Mouse (Mus musculus) CH12.LX (cell line): ENCODE measurements around the gene Fancd2. TPM values are rescaled to one million over a fixed set of nuclear protein-coding genes. Genes with fewer than 3 reads are reported as not detected.

ENCODE experiments used
- DNase-seq: peaks from one replicate; pipeline ENCODE4 v3.0.0-alpha.2; 2013; ENCODE audit errors: extremely low read depth
- H3K27ac ChIP-seq: 2 replicates; pipeline ENCODE4 v1.5.1; 2012; ENCODE audit warnings: low read depth, mild to moderate bottlenecking, control low read depth, moderate library complexity; ENCODE audit not compliant: insufficient read depth
- H3K27me3 ChIP-seq: replicated peaks from 2 replicates; pipeline ENCODE3; 2012; ENCODE audit warnings: inconsistent platforms
- H3K36me3 ChIP-seq, 2 experiments: replicated peaks in 1 of 2; 2 replicates each; pipeline versions ENCODE3 to v1.6.1; 2012; ENCODE audit warnings: inconsistent platforms in 1 of 2, low read length in 1 of 2, mild to moderate bottlenecking in 1 of 2, mixed read lengths in 1 of 2, moderate library complexity in 1 of 2; ENCODE audit not compliant: control insufficient read depth in 1 of 2, insufficient read depth in 1 of 2
- H3K4me1 ChIP-seq, 2 experiments: 2 replicates each; pipeline ENCODE4 v1.6.1; 2012; ENCODE audit warnings: inconsistent platforms in 1 of 2, moderate library complexity in 1 of 2; ENCODE audit not compliant: insufficient read depth in 2 of 2, control insufficient read depth in 1 of 2
- H3K4me2 ChIP-seq: 2 replicates; pipeline ENCODE4 v1.6.1; 2012; ENCODE audit warnings: low read depth, mild to moderate bottlenecking, control low read depth; ENCODE audit not compliant: poor library complexity, insufficient read depth, severe bottlenecking
- H3K4me3 ChIP-seq, 3 experiments: fragments of 150-350 bp in 1 of 3; sonication (generic) in 1 of 3; replicated peaks in 1 of 3; 2 replicates each; pipeline versions ENCODE3 to v1.5.1; 2011 to 2012; ENCODE audit warnings: low read depth in 2 of 3, low read length in 2 of 3, mild to moderate bottlenecking in 2 of 3, moderate library complexity in 2 of 3, control low read depth in 1 of 3, improper control_type of control experiment in 1 of 3, inconsistent platforms in 1 of 3, mixed read lengths in 1 of 3; ENCODE audit not compliant: poor library complexity in 1 of 3
- H3K79me2 ChIP-seq: replicated peaks from 2 replicates; pipeline ENCODE4 v1.6.1; 2012; ENCODE audit warnings: mild to moderate bottlenecking, moderate library complexity; ENCODE audit not compliant: control insufficient read depth, poor library complexity, insufficient read depth, severe bottlenecking; ENCODE audit errors: extremely low read depth
- H3K9ac ChIP-seq: 2 replicates; pipeline ENCODE4 v1.6.1; 2012; ENCODE audit warnings: low read depth, mild to moderate bottlenecking, control low read depth, moderate library complexity; ENCODE audit not compliant: insufficient read depth
- H3K9me3 ChIP-seq: replicated peaks from 2 replicates; pipeline ENCODE3; 2012; ENCODE audit warnings: low read length, inconsistent platforms, mixed read lengths
- BHLHE40 ChIP-seq: IDR thresholded peaks from 2 replicates; pipeline ENCODE4 v1.6.1; 2011; ENCODE audit warnings: mild to moderate bottlenecking, low read depth, low read length, improper control_type of control experiment
- CHD1 ChIP-seq: IDR thresholded peaks from 2 replicates; pipeline ENCODE4 v1.6.1; 2012; ENCODE audit warnings: low read depth, low read length, improper control_type of control experiment, inconsistent platforms
- CHD2 ChIP-seq: IDR thresholded peaks from 2 replicates; pipeline ENCODE4 v1.6.1; 2011; ENCODE audit warnings: low read length, improper control_type of control experiment
- CTCF ChIP-seq, 2 experiments: IDR thresholded peaks in 1 of 2; conservative IDR thresholded peaks in 1 of 2; 2 replicates each; pipeline ENCODE4 v1.5.1; 2011 to 2012; ENCODE audit warnings: low read depth in 2 of 2, low read length in 2 of 2, improper control_type of control experiment in 1 of 2, inconsistent platforms in 1 of 2, mild to moderate bottlenecking in 1 of 2, moderate library complexity in 1 of 2
- E2F4 ChIP-seq: IDR thresholded peaks from 2 replicates; pipeline ENCODE4 v1.6.1; 2011; ENCODE audit warnings: low read depth, low read length, improper control_type of control experiment; ENCODE audit not compliant: insufficient replicate concordance
- ELF1 ChIP-seq: IDR thresholded peaks from 2 replicates; pipeline ENCODE4 v1.6.1; 2014; ENCODE audit warnings: low read depth, mild to moderate bottlenecking, inconsistent platforms, low read length, improper control_type of control experiment
- EP300 ChIP-seq: IDR thresholded peaks from 2 replicates; pipeline ENCODE4 v1.6.1; 2011; ENCODE audit warnings: low read length, improper control_type of control experiment
- ETS1 ChIP-seq: conservative IDR thresholded peaks from 2 replicates; pipeline ENCODE4 v1.6.1; 2012; ENCODE audit warnings: low read depth, mild to moderate bottlenecking, inconsistent platforms, low read length, improper control_type of control experiment, moderate library complexity
- GABPA ChIP-seq: IDR thresholded peaks from 2 replicates; pipeline ENCODE4 v1.6.1; 2012; ENCODE audit warnings: low read depth, low read length, improper control_type of control experiment, inconsistent platforms; ENCODE audit not compliant: insufficient replicate concordance
- HCFC1 ChIP-seq: IDR thresholded peaks from 2 replicates; pipeline ENCODE4 v1.6.1; 2012; ENCODE audit warnings: low read depth, mild to moderate bottlenecking, inconsistent platforms, low read length, improper control_type of control experiment
- IRF4 ChIP-seq: IDR thresholded peaks from 2 replicates; pipeline ENCODE4 v1.6.1; 2014; ENCODE audit warnings: low read depth, mild to moderate bottlenecking, inconsistent platforms, low read length, improper control_type of control experiment
- JUN ChIP-seq: IDR thresholded peaks from 2 replicates; pipeline ENCODE4 v1.6.1; 2011; ENCODE audit warnings: low read depth, mild to moderate bottlenecking, low read length, improper control_type of control experiment, moderate library complexity; ENCODE audit not compliant: insufficient read depth
- JUND ChIP-seq: conservative IDR thresholded peaks from 2 replicates; pipeline ENCODE4 v1.6.1; 2011; ENCODE audit warnings: low read depth, low read length, improper control_type of control experiment
- KAT2A ChIP-seq: IDR thresholded peaks from 2 replicates; pipeline ENCODE4 v1.6.1; 2012; ENCODE audit warnings: low read length, improper control_type of control experiment, inconsistent platforms; ENCODE audit not compliant: insufficient replicate concordance
- MAFK ChIP-seq: IDR thresholded peaks from 2 replicates; pipeline ENCODE4 v1.6.1; 2011; ENCODE audit warnings: low read length, improper control_type of control experiment; ENCODE audit not compliant: insufficient replicate concordance
- MAX ChIP-seq: IDR thresholded peaks from 2 replicates; pipeline ENCODE4 v1.6.1; 2011; ENCODE audit warnings: low read length, improper control_type of control experiment
- MAZ ChIP-seq: IDR thresholded peaks from 2 replicates; pipeline ENCODE4 v1.6.1; 2012; ENCODE audit warnings: low read depth, mild to moderate bottlenecking, inconsistent platforms, low read length, improper control_type of control experiment, moderate library complexity
- MEF2A ChIP-seq: IDR thresholded peaks from 2 replicates; pipeline ENCODE4 v1.6.1; 2014; ENCODE audit warnings: low read depth, mild to moderate bottlenecking, inconsistent platforms, low read length, improper control_type of control experiment, borderline replicate concordance
- MXI1 ChIP-seq: IDR thresholded peaks from 2 replicates; pipeline ENCODE4 v1.6.1; 2011; ENCODE audit warnings: mild to moderate bottlenecking, low read depth, low read length, improper control_type of control experiment
- MYC ChIP-seq: IDR thresholded peaks from 2 replicates; pipeline ENCODE4 v1.6.1; 2011; ENCODE audit warnings: low read depth, mild to moderate bottlenecking, improper control_type of control experiment, low read length
- NELFE ChIP-seq: IDR thresholded peaks from 2 replicates; pipeline ENCODE4 v1.6.1; 2011; ENCODE audit warnings: low read depth, low read length, improper control_type of control experiment
- NRF1 ChIP-seq: IDR thresholded peaks from 2 replicates; pipeline ENCODE4 v1.6.1; 2014; ENCODE audit warnings: low read depth, mild to moderate bottlenecking, inconsistent platforms, low read length, improper control_type of control experiment, moderate library complexity
- PAX5 ChIP-seq: IDR thresholded peaks from 2 replicates; pipeline ENCODE4 v1.6.1; 2012; ENCODE audit warnings: low read length, inconsistent platforms, mixed read lengths
- POLR2A ChIP-seq: IDR thresholded peaks from 2 replicates; pipeline ENCODE4 v1.6.1; 2011; ENCODE audit warnings: low read depth, mild to moderate bottlenecking, improper control_type of control experiment, low read length
- POLR2AphosphoS2 ChIP-seq: IDR thresholded peaks from 2 replicates; pipeline ENCODE4 v1.6.1; 2011; ENCODE audit warnings: low read depth, low read length, improper control_type of control experiment
- RAD21 ChIP-seq: IDR thresholded peaks from 2 replicates; pipeline ENCODE4 v1.6.1; 2011; ENCODE audit warnings: low read depth, mild to moderate bottlenecking, low read length, improper control_type of control experiment, moderate library complexity
- RCOR1 ChIP-seq: conservative IDR thresholded peaks from 2 replicates; pipeline ENCODE4 v1.6.1; 2012; ENCODE audit warnings: low read depth, mild to moderate bottlenecking, inconsistent platforms, low read length, improper control_type of control experiment
- SIN3A ChIP-seq: IDR thresholded peaks from 2 replicates; pipeline ENCODE4 v1.6.1; 2012; ENCODE audit warnings: low read length, improper control_type of control experiment, inconsistent platforms
- SMC3 ChIP-seq: IDR thresholded peaks from 2 replicates; pipeline ENCODE4 v1.6.1; 2011; ENCODE audit warnings: low read depth, low read length, improper control_type of control experiment
- TBP ChIP-seq: conservative IDR thresholded peaks from 2 replicates; pipeline ENCODE4 v1.6.1; 2011; ENCODE audit warnings: low read depth, low read length, improper control_type of control experiment
- TCF12 ChIP-seq: IDR thresholded peaks from 2 replicates; pipeline ENCODE4 v1.6.1; 2014; ENCODE audit warnings: low read depth, mild to moderate bottlenecking, inconsistent platforms, low read length, improper control_type of control experiment
- UBTF ChIP-seq: IDR thresholded peaks from 2 replicates; pipeline ENCODE4 v1.6.1; 2012; ENCODE audit warnings: low read depth, mild to moderate bottlenecking, inconsistent platforms, low read length, improper control_type of control experiment, moderate library complexity
- USF1 ChIP-seq: IDR thresholded peaks from 2 replicates; pipeline ENCODE4 v1.6.1; 2014; ENCODE audit warnings: low read depth, mild to moderate bottlenecking, inconsistent platforms, low read length, improper control_type of control experiment
- USF2 ChIP-seq: conservative IDR thresholded peaks from 2 replicates; pipeline ENCODE4 v1.6.1; 2011; ENCODE audit warnings: low read depth, low read length, improper control_type of control experiment
- ZC3H11A ChIP-seq: IDR thresholded peaks from 2 replicates; pipeline ENCODE4 v1.6.1; 2012; ENCODE audit warnings: low read depth, mild to moderate bottlenecking, inconsistent platforms, low read length, improper control_type of control experiment
- ZKSCAN1 ChIP-seq: IDR thresholded peaks from 2 replicates; pipeline ENCODE4 v1.6.1; 2012; ENCODE audit warnings: low read depth, inconsistent platforms, low read length, improper control_type of control experiment, borderline replicate concordance
- ZMIZ1 ChIP-seq: IDR thresholded peaks from 2 replicates; pipeline ENCODE4 v1.6.1; 2012; ENCODE audit warnings: low read depth, mild to moderate bottlenecking, inconsistent platforms, low read length, improper control_type of control experiment
- ZNF384 ChIP-seq: IDR thresholded peaks from 2 replicates; pipeline ENCODE4 v1.6.1; 2012; ENCODE audit warnings: low read depth, low read length, improper control_type of control experiment, inconsistent platforms
- dilution Hi-C: fragments of 300-500 bp; cut with MboI; formaldehyde crosslinking; loops from 2 replicates; pipeline ENCODE4 v1.14.3; 2020; ENCODE audit warnings: low sequenced_read_pairs; ENCODE audit not compliant: extremely low pct_unique_long_range_greater_than_20kb, extremely low pct_ligation_motif_present
- in situ Hi-C: fragments of 300-500 bp; cut with MboI; formaldehyde crosslinking; loops from 3 replicates; pipeline ENCODE4 v1.14.3; 2019; ENCODE audit warnings: low sequenced_read_pairs, low pct_ligation_motif_present, low pct_unique_long_range_greater_than_20kb, mixed read lengths
- polyA plus RNA-seq: library from polyadenylated mRNA; unstranded; fragments of >175 nt; gene quantifications from 2 replicates; pipeline ENCODE4 v1.2.1, GENCODE M21; 2012; ENCODE audit warnings: low read depth; ENCODE audit not compliant: insufficient read length
- total RNA-seq, 2 experiments: library from RNA; depleted of rRNA; stranded (reverse); fragments of 300-350 nt in 1 of 2; fragments of >200 nt in 1 of 2; gene quantifications; 2 replicates each; pipeline ENCODE4 v1.2.3; 2012 to 2014

Fancd2 gene
- total and polyA plus RNA-seq, 3 experiments = 25.5 to 32.7 (median 30.2) TPM

DNA sequence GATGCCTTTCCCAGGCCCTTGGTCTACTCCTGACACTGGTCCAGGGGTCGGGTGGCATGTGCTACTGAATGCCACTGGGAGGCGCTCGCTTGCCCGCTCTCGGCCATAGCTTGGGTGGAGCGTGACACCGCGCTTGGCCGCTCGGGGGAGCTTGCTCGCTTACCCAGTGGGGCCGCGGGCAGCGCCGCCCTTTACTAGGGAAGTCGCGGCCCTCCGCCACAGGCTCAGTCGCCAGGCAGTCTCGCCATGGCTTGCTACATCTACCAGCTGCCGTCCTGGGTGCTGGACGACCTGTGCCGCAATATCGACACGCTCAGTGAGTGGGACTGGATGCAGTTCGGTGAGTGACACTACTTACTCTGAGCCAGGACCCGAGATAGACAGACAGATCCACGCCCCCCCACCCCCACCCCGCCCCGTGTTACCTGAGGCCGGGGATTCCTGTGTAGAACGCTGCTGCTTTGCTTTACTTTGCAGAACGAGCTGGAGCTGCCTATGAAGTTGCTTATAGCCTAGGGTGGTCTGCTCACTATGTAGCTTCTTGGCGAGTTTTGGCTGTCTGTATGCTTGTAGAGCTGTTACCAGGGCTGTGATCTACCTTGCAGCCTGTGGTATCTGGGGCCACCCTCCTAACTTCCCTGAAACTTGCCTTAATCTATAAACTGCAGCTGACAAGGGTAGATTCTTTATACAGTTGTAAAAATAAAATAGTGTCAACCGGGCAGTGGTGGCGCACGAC lies 107.0 kb downstream of the Fancd2 start, which contains the start of gene Irak2:
Gene Irak2, plus strand, starts transcription at position 166 of the 739 bp plus-strand sequence.
- Histone ChIP-seq H3K9me3 (no peaks in the 10 kb centered on the region), H3K79me2 (peaks cover 48% of the 10 kb centered on the region)
- TF ChIP-seq IRF4 (peak; percentile 83), NRF1 (no peak; the same call in 1 of the 2 replicates), HCFC1 (peak; percentile 57; the same call in 1 of the 2 replicates), MYC (peak; percentile 68), USF2 (no peak; the same call in 1 of the 2 replicates), BHLHE40 (peak; percentile 58; the same call in 1 of the 2 replicates), KAT2A (0 out of 2 replicates have a peak, but pooled peaks have one; percentile 21), EP300 (no peak), ELF1 (peak; percentile 72), RAD21 (peak; percentile 97), TBP (0 out of 2 replicates have a peak, but pooled peaks have one; percentile 42), POLR2A (peak; percentile 83), E2F4 (no peak), MAZ (peak; percentile 91), SMC3 (peak; percentile 100), JUND (no peak), MAX (peak; percentile 87), ZKSCAN1 (no peak), POLR2AphosphoS2 (peak; percentile 53; the same call in 1 of the 2 replicates), RCOR1 (no peak; the same call in 1 of the 2 replicates), GABPA (no peak), ZC3H11A (peak; percentile 96), UBTF (peak; percentile 90), MEF2A (peak; percentile 76; the same call in 1 of the 2 replicates), ZNF384 (peak; percentile 48), TCF12 (peak; percentile 92), ZMIZ1 (peak; percentile 79), NELFE (peak; percentile 89), MXI1 (peak; percentile 90), CHD1 (peak; percentile 47; the same call in 1 of the 2 replicates), CHD2 (0 out of 2 replicates have a peak, but pooled peaks have one; percentile 44), PAX5 (no peak), ETS1 (peak; percentile 30; the same call in 1 of the 2 replicates), USF1 (peak; percentile 14; the same call in 1 of the 2 replicates), CTCF (conservative IDR thresholded peaks at IDR 0.05 in 1 of 2, IDR thresholded peaks at IDR 0.05 in 1 of 2; ENCODE audit: low read depth in 2 of 2, low read length in 2 of 2) (peak; percentile 45 to 100; a peak in 3 of 4 replicates), MAFK (no peak), SIN3A (peak; percentile 93), JUN (no peak)
- TF ChIP-seq, all 38 proteins: peak for 27
- Histone ChIP-seq H3K4me2 (peak within 1 kb of the TSS; percentile 97), H3K36me3 (peaks cover 0 to 15% of the 10 kb centered on the region in 2 experiments), H3K4me3 (peak within 1 kb of the TSS; percentile 67 to 96 (median 75)), H3K4me1 (peaks cover 9 to 35% of the 10 kb centered on the region in 2 experiments), H3K9ac (peak within 1 kb of the TSS; percentile 58), H3K27ac (peak within 1 kb of the TSS; percentile 81), H3K27me3 (no peaks in the 10 kb centered on the region)
- dilution Hi-C loops (no loop called here), in situ Hi-C loops (loop anchor here (5.0 kb wide), 1 partner anchor 39 kb away; no protein-coding TSS in a partner anchor)
- peak; percentile 92 for DNase-seq
